Mouse (Mus musculus) heart, adult 2 months (tissue): ENCODE data around the gene Rxrb. TPM values are rescaled to one million over a fixed set of nuclear protein-coding genes. Genes with fewer than 3 reads are reported as not detected.
A peak's percentile ranks its signal among the peaks of the same experiment; 100 is the strongest.

Experiments used
- DNase-seq, 2 experiments: peaks; one replicate each; pipeline ENCODE4 v3.0.0; 2021
- H3K27ac ChIP-seq: fragments of 200-600 bp; 2 replicates; pipeline ENCODE4 v1.8.1; 2022
- H3K27me3 ChIP-seq: fragments of 200-500 bp; 2 replicates; pipeline ENCODE4 v1.6.1; 2012; ENCODE audit warnings: mild to moderate bottlenecking, low read length, inconsistent platforms, mixed read lengths; ENCODE audit not compliant: control insufficient read depth, insufficient read depth
- H3K36me3 ChIP-seq: fragments of 200-500 bp; 2 replicates; pipeline ENCODE4 v1.6.1; 2012; ENCODE audit warnings: low read length, inconsistent platforms; ENCODE audit not compliant: control insufficient read depth, insufficient read depth
- H3K4me1 ChIP-seq: fragments of 200-500 bp; 2 replicates; pipeline ENCODE4 v1.6.1; 2011; ENCODE audit warnings: low read length; ENCODE audit not compliant: control insufficient read depth, insufficient read depth
- H3K4me3 ChIP-seq: fragments of 200-600 bp; 2 replicates; pipeline ENCODE4 v1.8.1; 2022
- H3K79me2 ChIP-seq: fragments of 200-500 bp; replicated peaks from 2 replicates; pipeline ENCODE4 v1.6.1; 2012; ENCODE audit warnings: mild to moderate bottlenecking, inconsistent platforms, low read length, moderate library complexity, mixed read lengths; ENCODE audit not compliant: control insufficient read depth, insufficient read depth
- H3K9ac ChIP-seq: fragments of 200-500 bp; 2 replicates; pipeline ENCODE4 v1.6.1; 2012; ENCODE audit warnings: low read depth, mild to moderate bottlenecking, control low read depth, inconsistent platforms, low read length, mixed read lengths
- CTCF ChIP-seq: fragments of 200-600 bp; IDR thresholded peaks from 2 replicates; pipeline ENCODE4 v1.8.1; 2022; ENCODE audit warnings: antibody characterized with exemption, mild to moderate bottlenecking, moderate library complexity
- EP300 ChIP-seq: fragments of 200-500 bp; IDR thresholded peaks from 2 replicates; pipeline ENCODE4 v1.6.1; 2011; ENCODE audit warnings: low read depth, low read length, control low read depth; ENCODE audit not compliant: insufficient read depth
- POLR2A ChIP-seq: fragments of 200-500 bp; IDR thresholded peaks from 2 replicates; pipeline ENCODE4 v1.6.1; 2011; ENCODE audit warnings: mild to moderate bottlenecking, low read depth, low read length, control low read depth; ENCODE audit not compliant: insufficient read depth
- WGBS: fragments of 180-500 bp; shearing (Covaris S2); methylation state at CpG from one replicate; pipeline ENCODE4 v1.1.7; 2018; 5-methylcytosine and 5-hydroxymethylcytosine counted together
- intact Hi-C: fragments of 180-260 bp; cut with DNase I; formaldehyde crosslinking; loops from one replicate; pipeline ENCODE4 v1.15.1; 2025
- polyA plus RNA-seq: library from polyadenylated mRNA; depleted of rRNA; stranded (reverse); fragments of >200 nt; gene quantifications from 2 replicates; pipeline ENCODE4 v1.2.3, GENCODE M21; 2012
- total RNA-seq, 2 experiments: library from RNA; stranded (reverse); gene quantifications; 2 replicates each; pipeline ENCODE4 v1.2.3; 2021

Gene Rxrb
- total and polyA plus RNA-seq, 3 experiments, result 38.8 to 42.4 (median 39.1) TPM

- Histone ChIP-seq H3K4me1 (peaks cover 18% of the 10 kb centered on the region), H3K9ac (no peak overlapping the region), H3K27ac (no peak overlapping the region), H3K27me3 (no peaks in the 10 kb centered on the region), H3K4me3 (no peak overlapping the region), H3K79me2 (0 out of 2 replicates have a peak, but pooled peaks cover 2% of the 10 kb centered on the region), H3K36me3 (peaks cover 2% of the 10 kb centered on the region; the same call in 1 of the 2 replicates)
- 76% methylated on average over 17 of the region's 17 CpGs for WGBS
- DNase-seq, result peak; percentile 39 to 51
- intact Hi-C loops, result no loop called here
- no peak for TF ChIP-seq CTCF
- no peak for TF ChIP-seq EP300
- 0 out of 2 replicates have a peak, but pooled peaks have one; percentile 10 for TF ChIP-seq POLR2A
Observed at GRCm38 (mm10) chr17:34028501-34029149, 3.0 kb upstream of the Rxrb start.

GRCm38 (mm10) chr17:34029150-34029889 is 2.3 kb upstream of the Rxrb start:
- TF ChIP-seq CTCF (no peak), POLR2A (0 out of 2 replicates have a peak, but pooled peaks have one; percentile 7)
- DNase-seq, result no peak
- H3K36me3 ChIP-seq, result peaks cover 2% of the 10 kb centered on the region; the same call in 1 of the 2 replicates
- H3K4me1 ChIP-seq, result peaks cover 19% of the 10 kb centered on the region
- H3K27ac ChIP-seq, result no peak overlapping the region
- intact Hi-C loops, result no loop called here
- no peak overlapping the region for H3K4me3 ChIP-seq
- H3K27me3 ChIP-seq, result no peaks in the 10 kb centered on the region
- H3K9ac ChIP-seq, result no peak overlapping the region
- H3K79me2 ChIP-seq, result 0 out of 2 replicates have a peak, but pooled peaks cover 2% of the 10 kb centered on the region
- 73% methylated on average over 18 of the region's 18 CpGs for WGBS

- H3K9ac ChIP-seq, result no peak overlapping the region
- H3K79me2 ChIP-seq, result 0 out of 2 replicates have a peak, but pooled peaks cover 2% of the 10 kb centered on the region
- peaks cover 2% of the 10 kb centered on the region; the same call in 1 of the 2 replicates for H3K36me3 ChIP-seq
- H3K27ac ChIP-seq, result no peak overlapping the region; the same call in 1 of the 2 replicates
- intact Hi-C loops, result loop anchor here (5.0 kb wide), 2 partner anchors 87 to 187 kb away; partner anchors contain the start of gene H2-DMa
- no peak for DNase-seq
- TF ChIP-seq POLR2A (no peak), CTCF (no peak), EP300 (no peak)
- no peaks in the 10 kb centered on the region for H3K27me3 ChIP-seq
- 58% methylated on average over 21 of the region's 21 CpGs for WGBS
- peaks cover 19% of the 10 kb centered on the region for H3K4me1 ChIP-seq
- peak overlapping the region; percentile 92 for H3K4me3 ChIP-seq
Observed at GRCm38 (mm10) chr17:34029890-34030595, 1.6 kb upstream of the Rxrb start.

- Histone ChIP-seq H3K27me3 (no peaks in the 10 kb centered on the region), H3K4me3 (peak overlapping the region; percentile 92), H3K9ac (peak overlapping the region; percentile 74), H3K4me1 (peaks cover 19% of the 10 kb centered on the region), H3K36me3 (peaks cover 2% of the 10 kb centered on the region; the same call in 1 of the 2 replicates), H3K27ac (peak overlapping the region; percentile 99), H3K79me2 (0 out of 2 replicates have a peak, but pooled peaks cover 2% of the 10 kb centered on the region)
- no peak for DNase-seq
- intact Hi-C loops, result loop anchor here (5.0 kb wide), 2 partner anchors 86 to 186 kb away; partner anchors contain the start of gene H2-DMa
- no peak for TF ChIP-seq EP300
- TF ChIP-seq CTCF, result peak; percentile 38
- no peak for TF ChIP-seq POLR2A
- 3% methylated on average over 20 of the region's 20 CpGs for WGBS
Observed at GRCm38 (mm10) chr17:34030861-34031326, 718 bp upstream of the Rxrb start.

- peak in 1 of 2 experiments; percentile 85 for DNase-seq
- Histone ChIP-seq H3K36me3 (peaks cover 2% of the 10 kb centered on the region; the same call in 1 of the 2 replicates), H3K4me1 (peaks cover 17% of the 10 kb centered on the region), H3K4me3 (peak overlapping the region; percentile 92), H3K27ac (peak overlapping the region; percentile 99), H3K27me3 (no peaks in the 10 kb centered on the region), H3K79me2 (0 out of 2 replicates have a peak, but pooled peaks cover 2% of the 10 kb centered on the region), H3K9ac (peak overlapping the region; percentile 95)
- TF ChIP-seq POLR2A (no peak), CTCF (no peak), EP300 (no peak)
- WGBS, result under 1% methylated on average over 40 of the region's 48 CpGs
- intact Hi-C loops, result loop anchor here (5.0 kb wide), 2 partner anchors 85 to 185 kb away; partner anchors contain the start of gene H2-DMa
Observed at GRCm38 (mm10) chr17:34032174-34032632, 591 bp downstream of the Rxrb start.
